Mouse (Mus musculus): ENCODE data around the gene Mchr1. TPM values are rescaled to one million over a fixed set of nuclear protein-coding genes. Genes with fewer than 3 reads are reported as not detected.

The Mchr1 gene
- not detected for total RNA-seq (2023)

GRCm38 (mm10) chr15:81235086-81235920 lies at the start of gene Mchr1:
Gene Mchr1 (plus strand): TSS chr15:81235499.

GRCm38 (mm10) chr15:81190630-81191178 lies 44.6 kb upstream of the Mchr1 start, which contains the start of gene Mrtfa:
Gene Mrtfa (minus strand): TSS chr15:81190757.

Other genes starting within 250 kb of the Mchr1 start
- 100 to 1,000 TPM; 194 to 218 TPM for gene Mrtfa, start 44.7 kb upstream of the Mchr1 start, total RNA-seq (2023)
- gene Slc25a17, start 125.3 kb downstream of the Mchr1 start, total RNA-seq (2023): 10 to 100 TPM; 22.9 to 25.8 TPM
- gene St13, start 164.6 kb downstream of the Mchr1 start, total RNA-seq (2023): 10 to 100 TPM; 36.3 to 52.7 TPM
- gene Xpnpep3, start 164.6 kb downstream of the Mchr1 start, total RNA-seq (2023): 10 to 100 TPM in 1 of 2 experiments, 1 to 10 TPM in 1; 9.1 to 11.2 TPM
- not detected for gene Dnajb7, start 172.8 kb downstream of the Mchr1 start, total RNA-seq (2023)
- gene Rbx1, start 230.8 kb downstream of the Mchr1 start, total RNA-seq (2023): 10 to 100 TPM; 80.4 to 91.9 TPM